Mouse (Mus musculus) hindbrain, embryonic 15.5 days (tissue): ENCODE data around the gene Samd14. TPM values are rescaled to one million over a fixed set of nuclear protein-coding genes. Genes with fewer than 3 reads are reported as not detected.

ENCODE experiments used
- ATAC-seq: fragments of 200-750 bp; cut with Nextera tagmentation; 2 replicates; pipeline ENCODE4 v1.8.0; 2017; ENCODE audit warnings: low read depth, moderate number of reproducible peaks, moderate TSS enrichment; ENCODE audit not compliant: low FRiP score
- H3K27ac ChIP-seq: fragments of 300-500 bp; sonication (generic); replicated peaks from 2 replicates; pipeline ENCODE4 v1.5.1; 2015; ENCODE audit warnings: mild to moderate bottlenecking, inconsistent platforms
- H3K27me3 ChIP-seq: fragments of 300-500 bp; sonication (generic); 2 replicates; pipeline ENCODE4 v1.6.1; 2015; ENCODE audit warnings: control low read depth, inconsistent platforms
- H3K36me3 ChIP-seq: fragments of 300-500 bp; sonication (generic); 2 replicates; pipeline ENCODE4 v1.6.1; 2015; ENCODE audit warnings: control low read depth, inconsistent platforms
- H3K4me1 ChIP-seq: fragments of 300-500 bp; sonication (generic); replicated peaks from 2 replicates; pipeline ENCODE4 v1.6.1; 2015; ENCODE audit warnings: control low read depth, inconsistent platforms
- H3K4me2 ChIP-seq: fragments of 300-500 bp; sonication (generic); 2 replicates; pipeline ENCODE4 v1.6.1; 2015; ENCODE audit warnings: moderate library complexity, mild to moderate bottlenecking, inconsistent platforms
- H3K4me3 ChIP-seq: fragments of 300-500 bp; sonication (generic); 2 replicates; pipeline ENCODE4 v1.5.1; 2015; ENCODE audit warnings: mild to moderate bottlenecking, inconsistent platforms
- H3K9ac ChIP-seq: fragments of 300-500 bp; sonication (generic); 2 replicates; pipeline ENCODE4 v1.6.1; 2015; ENCODE audit warnings: inconsistent platforms
- H3K9me3 ChIP-seq: fragments of 300-500 bp; sonication (generic); 2 replicates; pipeline ENCODE4 v1.6.1; 2016; ENCODE audit warnings: control low read depth, inconsistent platforms
- WGBS: fragments of 180-500 bp; shearing (Covaris S2); methylation state at CpG from one replicate; pipeline ENCODE4 v1.1.7; 2015; 5-methylcytosine and 5-hydroxymethylcytosine counted together
- polyA plus RNA-seq: library from polyadenylated mRNA; unstranded; fragments of >200 nt; fragmentation: Nextera tagmentation; extraction: Ambion mirVana; gene quantifications from 2 replicates; pipeline ENCODE4 v1.2.1, GENCODE M21; 2015

The Samd14 gene
- polyA plus RNA-seq, 1 experiment from 2014 or later, result 176 TPM

DNA sequence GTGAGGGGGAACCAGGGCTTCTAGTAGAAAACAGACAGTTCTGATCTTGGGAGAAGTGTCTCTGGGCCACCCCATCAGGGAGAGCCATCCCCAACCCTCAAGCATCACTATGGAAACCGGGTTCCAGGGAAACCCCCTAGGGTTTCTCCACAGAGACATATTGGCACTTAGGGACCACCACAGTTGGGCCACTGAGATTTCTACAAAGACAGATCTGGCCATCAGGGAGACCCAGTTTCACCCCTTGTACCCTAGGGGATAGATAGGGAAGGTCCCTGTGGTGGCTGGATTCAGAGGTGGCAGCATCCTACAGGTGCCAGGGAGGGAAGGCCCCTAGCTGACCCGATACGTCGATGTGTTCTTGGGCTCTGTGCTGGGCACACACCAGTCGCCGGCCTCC, 17.2 kb downstream of the Samd14 start:
- H3K9me3 ChIP-seq, result no peaks in the 10 kb centered on the region
- H3K4me2 ChIP-seq, result no peak overlapping the region
- no peak for ATAC-seq
- no peaks in the 10 kb centered on the region for H3K27me3 ChIP-seq
- H3K4me1 ChIP-seq, result peaks cover 25% of the 10 kb centered on the region
- peaks cover 36% of the 10 kb centered on the region for H3K36me3 ChIP-seq
- H3K9ac ChIP-seq, result no peak overlapping the region
- H3K4me3 ChIP-seq, result no peak overlapping the region
- WGBS, result 81% methylated on average over 6 of the region's 6 CpGs
- H3K27ac ChIP-seq, result no peak overlapping the region; the same call in 1 of the 2 replicates

DNA sequence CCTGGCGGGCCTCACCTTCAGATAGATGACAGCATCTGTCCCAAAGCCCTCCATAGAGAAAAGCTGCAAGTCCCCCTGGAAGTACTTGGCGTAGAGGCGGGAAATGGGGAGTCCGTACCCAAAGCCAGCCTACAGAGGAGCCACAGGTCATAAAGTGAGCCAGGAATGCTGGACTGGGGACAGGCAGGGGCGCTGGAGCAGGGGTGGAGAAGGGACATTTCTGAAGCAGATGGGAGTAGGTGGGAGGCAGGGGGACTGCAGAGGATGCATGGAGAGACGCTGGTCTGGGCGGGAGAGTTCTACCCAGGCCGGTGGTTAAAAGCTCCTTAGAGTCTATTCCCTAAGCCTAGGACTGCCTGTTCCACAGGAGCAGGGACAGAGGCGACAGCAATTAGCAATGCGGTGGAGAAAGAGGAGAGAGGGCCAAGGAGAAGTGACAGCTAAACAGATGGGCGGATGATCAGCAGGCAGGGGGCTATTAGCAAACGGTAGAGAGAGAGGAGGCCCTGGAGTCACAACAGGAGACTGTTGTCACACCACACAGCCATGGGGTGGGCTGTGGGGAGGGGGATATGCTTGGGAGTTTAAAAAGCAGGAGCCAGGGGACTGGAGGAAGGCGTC, 18.3 kb downstream of the Samd14 start:
- WGBS, result 36% methylated on average over 13 of the region's 13 CpGs
- Histone ChIP-seq H3K27ac (0 out of 2 replicates have a peak overlapping the region, but pooled peaks have one; percentile 35), H3K9ac (no peak overlapping the region), H3K4me1 (peaks cover 25% of the 10 kb centered on the region), H3K4me3 (no peak overlapping the region), H3K36me3 (peaks cover 25% of the 10 kb centered on the region), H3K27me3 (no peaks in the 10 kb centered on the region), H3K4me2 (no peak overlapping the region), H3K9me3 (no peaks in the 10 kb centered on the region)
- no peak for ATAC-seq

DNA sequence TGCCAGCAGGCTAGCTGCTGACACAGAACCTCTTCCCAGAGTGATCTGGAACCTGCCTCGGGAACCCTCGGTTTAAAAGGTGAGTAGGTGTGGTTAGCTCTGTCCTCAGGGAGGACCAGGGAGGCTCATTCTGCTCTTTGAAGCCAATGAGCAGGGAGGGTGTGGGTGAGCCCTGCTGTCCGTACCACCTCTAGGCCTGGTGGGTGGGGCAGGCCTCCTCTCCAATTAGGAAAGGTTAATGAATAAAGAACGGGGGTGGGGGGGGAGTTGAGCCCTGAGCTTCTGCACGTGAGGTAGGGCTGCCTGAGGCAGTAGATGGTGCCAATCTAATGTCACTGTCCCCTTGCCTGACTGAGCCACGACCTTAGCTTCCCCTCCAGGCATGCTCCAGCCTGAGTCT, 23.3 kb downstream of the Samd14 start:
- Histone ChIP-seq H3K4me2 (no peak overlapping the region), H3K9me3 (no peaks in the 10 kb centered on the region), H3K36me3 (no peaks in the 10 kb centered on the region; the same call in 1 of the 2 replicates), H3K9ac (no peak overlapping the region), H3K27me3 (no peaks in the 10 kb centered on the region), H3K27ac (no peak overlapping the region), H3K4me3 (no peak overlapping the region), H3K4me1 (peaks cover 5% of the 10 kb centered on the region)
- 39% methylated on average over 6 of the region's 6 CpGs for WGBS
- ATAC-seq, result no peak

DNA sequence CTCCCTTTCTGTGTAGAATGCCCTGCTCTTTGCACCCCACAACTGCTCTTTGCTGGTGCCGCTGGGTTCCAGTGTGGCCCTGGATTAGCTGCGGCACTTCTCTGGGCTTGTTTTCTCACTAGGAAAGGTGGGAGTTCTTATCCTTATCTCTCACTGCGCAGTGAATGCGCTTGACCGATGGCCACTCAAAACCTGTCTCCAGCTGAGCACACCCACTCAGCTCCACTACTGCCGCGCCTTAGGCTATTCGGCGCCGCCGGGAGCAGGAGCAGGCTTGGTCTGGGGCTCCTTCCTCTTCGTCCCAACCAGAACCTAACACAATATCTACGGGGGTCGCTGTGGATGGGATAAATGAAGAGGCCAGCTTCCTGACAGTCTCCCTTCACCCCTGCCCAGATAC, 23.9 kb downstream of the Samd14 start:
- Histone ChIP-seq H3K4me2 (no peak overlapping the region), H3K27ac (no peak overlapping the region), H3K9ac (no peak overlapping the region), H3K36me3 (no peaks in the 10 kb centered on the region; the same call in 1 of the 2 replicates), H3K27me3 (no peaks in the 10 kb centered on the region), H3K9me3 (no peaks in the 10 kb centered on the region), H3K4me1 (no peaks in the 10 kb centered on the region), H3K4me3 (no peak overlapping the region)
- ATAC-seq, result no peak
- WGBS, result 75% methylated on average over 14 of the region's 14 CpGs

DNA sequence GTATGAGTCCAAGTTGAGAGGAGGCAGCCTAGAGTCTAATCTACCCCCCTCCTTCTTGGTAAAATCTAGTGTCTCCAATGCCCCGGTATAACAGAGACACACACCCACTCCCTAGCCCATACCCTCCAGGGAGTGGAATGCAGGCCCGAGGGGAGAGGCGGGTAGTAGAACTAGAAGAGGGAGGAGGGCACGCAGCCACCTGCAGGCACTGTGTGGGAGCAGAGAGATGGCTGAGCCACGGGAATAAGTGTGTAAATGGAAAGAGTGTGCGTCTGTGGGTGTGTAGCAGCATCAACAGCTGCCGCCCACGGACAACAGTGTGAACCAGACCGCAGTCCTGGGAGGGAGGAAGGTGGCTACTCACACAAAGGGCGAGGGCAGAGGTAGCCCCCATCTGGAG, 25.2 kb downstream of the Samd14 start:
- no peaks in the 10 kb centered on the region for H3K27me3 ChIP-seq
- no peaks in the 10 kb centered on the region for H3K9me3 ChIP-seq
- no peak overlapping the region for H3K4me2 ChIP-seq
- no peak overlapping the region for H3K4me3 ChIP-seq
- no peak overlapping the region for H3K27ac ChIP-seq
- 67% methylated on average over 10 of the region's 10 CpGs for WGBS
- no peak for ATAC-seq
- no peak overlapping the region for H3K9ac ChIP-seq
- peaks cover 4% of the 10 kb centered on the region for H3K4me1 ChIP-seq
- H3K36me3 ChIP-seq, result no peaks in the 10 kb centered on the region; the same call in 1 of the 2 replicates

DNA sequence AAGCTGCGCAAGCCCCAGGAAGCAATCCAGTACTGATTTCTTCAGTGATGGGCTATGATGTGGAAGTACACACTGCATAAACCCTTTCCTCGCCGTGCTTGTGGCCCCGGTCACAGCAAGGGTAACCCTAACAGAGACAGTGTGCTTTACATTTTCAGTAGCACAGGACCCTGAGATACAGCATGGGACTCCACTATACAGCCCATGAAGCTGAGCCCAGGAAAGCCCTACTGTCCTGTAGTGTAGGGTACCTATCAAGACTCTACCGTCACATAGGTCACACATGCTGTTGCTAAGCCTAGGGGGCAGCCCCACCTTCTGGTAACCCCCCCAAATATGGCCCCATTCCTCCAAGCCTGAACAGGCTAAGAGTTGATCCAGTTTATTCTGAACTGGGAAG, 26.8 kb downstream of the Samd14 start:
- Histone ChIP-seq H3K9me3 (no peaks in the 10 kb centered on the region), H3K4me3 (no peak overlapping the region), H3K36me3 (no peaks in the 10 kb centered on the region; the same call in 1 of the 2 replicates), H3K4me2 (no peak overlapping the region), H3K4me1 (peaks cover 14% of the 10 kb centered on the region), H3K9ac (no peak overlapping the region), H3K27ac (no peak overlapping the region), H3K27me3 (no peaks in the 10 kb centered on the region)
- no peak for ATAC-seq
- WGBS, result 97% methylated on average over 5 of the region's 5 CpGs

DNA sequence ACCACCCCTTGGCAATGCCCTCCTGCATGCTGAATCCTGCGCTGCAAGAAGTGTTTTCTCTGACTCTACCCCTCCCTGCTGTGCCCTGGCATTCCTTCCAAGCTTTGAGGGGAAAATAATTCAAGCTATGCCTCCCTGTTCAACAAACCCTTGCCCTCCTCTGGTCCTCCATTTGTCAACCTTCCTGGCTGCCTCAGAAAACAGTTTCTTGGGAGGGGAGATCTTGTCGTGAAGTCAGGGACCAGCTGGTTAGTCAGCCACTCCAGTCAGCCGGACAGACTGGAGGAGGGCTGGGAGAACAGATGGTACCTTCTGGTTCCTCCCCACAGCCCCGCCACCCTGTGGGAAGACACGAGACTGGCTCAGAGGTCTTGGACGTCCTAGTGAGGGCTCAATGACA, 27.6 kb downstream of the Samd14 start:
- Histone ChIP-seq H3K9ac (no peak overlapping the region), H3K36me3 (no peaks in the 10 kb centered on the region; the same call in 1 of the 2 replicates), H3K4me1 (peaks cover 22% of the 10 kb centered on the region), H3K9me3 (no peaks in the 10 kb centered on the region), H3K4me2 (no peak overlapping the region), H3K27ac (0 out of 2 replicates have a peak overlapping the region, but pooled peaks have one; percentile 14), H3K4me3 (no peak overlapping the region), H3K27me3 (no peaks in the 10 kb centered on the region)
- no peak for ATAC-seq
- WGBS, result 31% methylated on average over 6 of the region's 6 CpGs

DNA sequence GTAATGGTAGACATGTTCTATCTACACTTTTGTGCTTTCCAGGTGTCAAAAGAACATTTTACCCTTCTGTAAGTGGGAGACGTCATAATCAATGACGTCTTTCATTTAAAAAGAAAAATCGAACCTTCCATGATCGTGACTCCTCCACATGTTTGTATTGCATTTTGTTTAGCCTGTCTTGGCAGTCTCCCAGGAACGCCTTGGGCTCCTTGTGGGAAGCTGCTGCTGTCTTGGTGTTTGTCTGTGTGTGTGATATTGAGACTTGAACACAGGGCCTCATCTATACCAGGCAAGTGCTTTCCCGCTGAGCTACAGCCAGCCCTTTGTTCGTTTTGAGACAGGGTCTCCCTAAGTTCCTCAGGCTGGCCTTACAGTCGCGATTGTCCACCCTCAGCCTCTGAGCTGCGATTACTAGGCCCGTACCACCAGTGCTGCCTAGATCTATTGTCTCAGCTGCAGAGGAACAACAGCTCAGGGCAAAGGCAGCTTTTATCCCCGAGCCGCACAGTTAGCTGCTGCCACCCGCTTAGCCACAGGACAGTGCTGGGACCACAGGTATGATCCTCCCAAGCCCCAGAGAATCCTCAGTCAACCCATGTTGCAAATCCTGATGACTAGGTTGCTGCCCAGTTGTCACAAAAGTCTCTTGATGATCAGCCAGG, 28.6 kb downstream of the Samd14 start:
- Histone ChIP-seq H3K4me2 (no peak overlapping the region), H3K4me1 (peaks cover 23% of the 10 kb centered on the region), H3K9me3 (no peaks in the 10 kb centered on the region), H3K36me3 (no peaks in the 10 kb centered on the region; the same call in 1 of the 2 replicates), H3K27me3 (no peaks in the 10 kb centered on the region), H3K9ac (no peak overlapping the region), H3K27ac (no peak overlapping the region), H3K4me3 (no peak overlapping the region)
- no peak for ATAC-seq
- 68% methylated on average over 14 of the region's 14 CpGs for WGBS

DNA sequence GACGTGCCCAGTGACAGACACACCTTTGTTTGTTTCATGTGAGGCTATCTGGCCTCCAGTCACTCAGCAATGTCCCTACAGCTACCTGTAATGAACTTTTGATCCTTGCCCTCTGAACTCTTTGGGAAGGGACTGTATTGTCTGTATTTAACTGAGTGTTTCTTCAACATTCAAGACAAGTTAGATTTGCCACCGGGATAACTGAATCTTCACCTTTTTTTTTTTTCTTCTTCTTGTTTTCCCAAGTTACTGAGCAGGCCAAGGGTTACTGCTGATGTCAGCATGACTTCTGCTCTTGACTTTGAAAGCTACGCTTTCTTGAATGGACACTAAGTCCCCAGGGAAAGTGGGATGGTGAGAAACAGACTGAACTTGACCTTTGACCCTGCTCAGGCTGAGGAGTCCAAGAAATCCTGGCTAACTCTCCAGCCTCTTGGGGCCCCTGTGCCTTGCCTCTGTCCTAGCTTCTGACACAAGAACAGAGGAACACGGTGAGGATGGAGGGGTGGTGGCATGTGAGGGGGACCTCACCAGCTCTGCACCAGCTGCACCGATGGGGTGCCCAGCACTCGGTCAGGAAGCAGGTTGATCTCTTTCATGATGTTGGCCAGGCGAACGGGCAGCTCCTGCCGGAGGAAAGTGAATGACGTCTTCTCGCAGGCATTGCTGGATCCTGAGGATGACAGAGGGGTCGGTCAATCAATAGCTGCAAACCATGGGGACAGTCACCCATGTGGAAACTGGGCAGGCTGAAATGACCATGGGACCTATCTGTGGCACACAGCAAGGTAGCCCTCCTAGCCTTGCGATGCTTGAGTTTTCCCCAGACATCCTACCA, 29.4 kb downstream of the Samd14 start:
- H3K4me2 ChIP-seq, result no peak overlapping the region
- WGBS, result 83% methylated on average over 13 of the region's 13 CpGs
- H3K4me3 ChIP-seq, result no peak overlapping the region
- H3K4me1 ChIP-seq, result peaks cover 23% of the 10 kb centered on the region
- no peaks in the 10 kb centered on the region; the same call in 1 of the 2 replicates for H3K36me3 ChIP-seq
- no peaks in the 10 kb centered on the region for H3K9me3 ChIP-seq
- no peak for ATAC-seq
- no peaks in the 10 kb centered on the region for H3K27me3 ChIP-seq
- no peak overlapping the region for H3K9ac ChIP-seq
- no peak overlapping the region for H3K27ac ChIP-seq

DNA sequence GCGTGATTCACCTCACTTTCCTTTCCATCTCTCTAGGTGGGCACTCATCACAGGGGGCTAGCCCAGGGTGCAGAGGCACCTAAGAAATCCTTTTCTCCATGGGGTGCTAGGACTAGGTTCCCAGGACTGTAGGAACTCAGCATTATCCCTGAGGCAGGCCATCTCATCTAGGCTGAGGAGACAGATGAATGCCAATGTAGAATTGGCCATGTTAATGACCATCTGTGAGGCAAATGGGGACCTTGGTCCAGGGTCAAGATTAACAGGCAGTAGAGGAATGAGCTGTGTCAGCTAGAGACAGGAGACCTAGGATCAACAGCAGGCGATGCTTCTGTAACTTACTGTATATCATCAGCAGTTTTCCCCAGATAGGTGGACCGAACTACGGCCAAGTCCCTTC, 30.1 kb downstream of the Samd14 start:
- H3K27ac ChIP-seq, result no peak overlapping the region
- peak overlapping the region; percentile 77; the same call in 1 of the 2 replicates for H3K4me3 ChIP-seq
- H3K4me2 ChIP-seq, result peak overlapping the region; percentile 92

DNA sequence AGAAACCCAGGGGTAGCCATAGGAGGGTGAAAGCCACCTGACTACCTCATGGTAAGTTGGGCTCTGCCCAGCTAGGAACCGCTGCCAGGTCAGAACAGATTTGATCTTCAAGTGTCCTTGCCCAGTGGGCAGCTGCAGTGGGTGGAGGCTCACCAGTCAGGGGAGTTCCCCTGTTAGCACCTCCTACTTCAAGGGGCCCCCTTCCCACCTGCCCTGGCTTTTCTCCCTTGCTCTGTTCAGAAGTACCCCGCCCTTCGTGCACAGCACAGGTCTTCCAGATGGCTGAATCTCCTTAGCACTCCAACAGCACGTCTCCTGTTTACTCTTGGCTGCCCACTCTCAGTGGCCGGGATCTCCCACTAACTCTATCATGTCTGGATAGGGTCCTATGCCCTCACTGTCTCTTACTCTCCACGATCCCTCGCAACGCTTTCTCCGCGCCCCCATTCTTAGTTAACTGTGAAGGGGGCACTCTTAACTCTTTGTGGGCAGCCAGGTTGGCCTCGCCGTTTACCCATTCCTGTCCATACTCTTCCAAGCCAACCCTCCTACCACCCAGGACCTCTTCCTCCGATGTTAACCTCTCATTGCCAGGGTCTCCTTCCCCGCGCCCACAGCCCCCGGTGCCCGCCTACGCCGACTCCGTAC, 30.9 kb downstream of the Samd14 start:
- peak overlapping the region; percentile 70 for H3K27ac ChIP-seq
- H3K4me1 ChIP-seq, result peaks cover 23% of the 10 kb centered on the region
- no peaks in the 10 kb centered on the region for H3K27me3 ChIP-seq
- H3K4me2 ChIP-seq, result peak overlapping the region; percentile 92
- H3K9me3 ChIP-seq, result no peaks in the 10 kb centered on the region
- peaks cover 5% of the 10 kb centered on the region; the same call in 1 of the 2 replicates for H3K36me3 ChIP-seq
- peak; percentile 23 for ATAC-seq
- 1% methylated on average over 20 of the region's 20 CpGs for WGBS
- H3K9ac ChIP-seq, result peak overlapping the region; percentile 57
- peak overlapping the region; percentile 77 for H3K4me3 ChIP-seq

More for the DNA sequence above, 30.1 kb downstream of the Samd14 start:
- Histone ChIP-seq H3K9me3 (no peaks in the 10 kb centered on the region), H3K36me3 (peaks cover 5% of the 10 kb centered on the region; the same call in 1 of the 2 replicates), H3K9ac (0 out of 2 replicates have a peak overlapping the region, but pooled peaks have one; percentile 57), H3K27me3 (no peaks in the 10 kb centered on the region), H3K4me1 (peaks cover 23% of the 10 kb centered on the region)
- no peak for ATAC-seq
- WGBS, result 83% methylated on average over 4 of the region's 4 CpGs
